Mouse (Mus musculus) kidney, postnatal 0 days (tissue): ENCODE data around the gene Xylt1. TPM values are rescaled to one million over a fixed set of nuclear protein-coding genes. Genes with fewer than 3 reads are reported as not detected.

Source experiments
- ATAC-seq: fragments of 200-750 bp; cut with Nextera tagmentation; replicated peaks from 2 replicates; pipeline ENCODE4 v1.8.0; 2017; ENCODE audit warnings: low read depth, moderate number of reproducible peaks, moderate TSS enrichment, moderate library complexity; ENCODE audit not compliant: low FRiP score
- DNase-seq: peaks from one replicate; pipeline ENCODE4 v3.0.0-alpha.2; 2016; ENCODE audit warnings: low spot score
- H3K27ac ChIP-seq: fragments of 300-500 bp; sonication (generic); 2 replicates; pipeline ENCODE4 v1.5.1; 2014; ENCODE audit warnings: mild to moderate bottlenecking
- H3K27me3 ChIP-seq: fragments of 300-500 bp; sonication (generic); 2 replicates; pipeline ENCODE4 v1.6.1; 2014; ENCODE audit warnings: low read length, mixed read lengths; ENCODE audit not compliant: insufficient read depth
- H3K36me3 ChIP-seq: fragments of 300-500 bp; sonication (generic); 2 replicates; pipeline ENCODE4 v1.6.1; 2014; ENCODE audit warnings: low read length, mixed read lengths; ENCODE audit not compliant: insufficient read depth
- H3K4me1 ChIP-seq: fragments of 300-500 bp; sonication (generic); replicated peaks from 2 replicates; pipeline ENCODE4 v1.6.1; 2014; ENCODE audit warnings: antibody characterized with exemption, low read length, mixed read lengths; ENCODE audit not compliant: insufficient read depth
- H3K4me2 ChIP-seq: fragments of 300-500 bp; sonication (generic); 2 replicates; pipeline ENCODE4 v1.6.1; 2014; ENCODE audit warnings: mild to moderate bottlenecking, low read length, moderate library complexity, mixed read lengths
- H3K4me3 ChIP-seq: fragments of 300-500 bp; sonication (generic); replicated peaks from 2 replicates; pipeline ENCODE4 v1.5.1; 2014; ENCODE audit warnings: low read depth, low read length
- H3K9ac ChIP-seq: fragments of 300-500 bp; sonication (generic); 2 replicates; pipeline ENCODE4 v1.6.1; 2014; ENCODE audit warnings: low read depth, low read length
- H3K9me3 ChIP-seq: fragments of 300-500 bp; sonication (generic); replicated peaks from 2 replicates; pipeline ENCODE4 v1.6.1; 2016; ENCODE audit warnings: low read length, inconsistent platforms, mixed read lengths
- CTCF ChIP-seq: IDR thresholded peaks from 2 replicates; pipeline ENCODE4 v1.5.1; 2016; ENCODE audit warnings: antibody characterized with exemption, low read depth, mild to moderate bottlenecking, moderate library complexity
- WGBS: fragments of 180-500 bp; shearing (Covaris S2); extraction: QIAGEN DNeasy Blood & Tissue Kit; methylation state at CpG from one replicate; pipeline ENCODE4 v1.1.7; 2014; 5-methylcytosine and 5-hydroxymethylcytosine counted together
- polyA plus RNA-seq: library from polyadenylated mRNA; unstranded; fragments of >200 nt; fragmentation: Nextera tagmentation; extraction: Ambion mirVana; gene quantifications from 2 replicates; pipeline ENCODE4 v1.2.1, GENCODE M21; 2015

The Xylt1 gene
- polyA plus RNA-seq, 1 experiment from 2014 or later = 1.7 TPM

DNA sequence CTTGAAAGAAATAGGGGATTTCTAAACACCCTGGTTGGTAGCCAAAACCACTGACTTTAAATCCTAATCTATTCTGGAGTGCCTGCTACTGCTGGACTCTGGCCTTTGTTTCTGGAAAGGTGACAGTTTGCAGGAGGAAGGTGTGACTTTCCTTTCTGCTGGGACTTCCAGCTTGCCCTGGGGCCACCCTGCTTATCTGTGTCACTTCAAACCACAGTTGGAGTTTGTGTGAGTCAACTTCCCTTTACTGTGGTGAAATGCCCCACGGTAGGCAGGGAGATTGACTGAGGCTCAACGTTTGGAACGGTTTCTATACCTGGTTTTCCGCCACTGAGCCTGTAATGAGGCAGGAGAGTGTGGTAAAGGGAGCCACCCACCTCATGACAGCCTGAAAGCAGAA is 13.2 kb downstream of the Xylt1 start:
- no peak for TF ChIP-seq CTCF
- Histone ChIP-seq H3K27me3 (no peaks in the 10 kb centered on the region), H3K27ac (no peak overlapping the region), H3K9me3 (no peaks in the 10 kb centered on the region), H3K4me3 (no peak overlapping the region), H3K9ac (no peak overlapping the region), H3K36me3 (no peaks in the 10 kb centered on the region), H3K4me2 (no peak overlapping the region), H3K4me1 (no peaks in the 10 kb centered on the region)
- 66% methylated on average over 4 of the region's 4 CpGs for WGBS
- no peak for ATAC-seq
- no peak for DNase-seq

DNA sequence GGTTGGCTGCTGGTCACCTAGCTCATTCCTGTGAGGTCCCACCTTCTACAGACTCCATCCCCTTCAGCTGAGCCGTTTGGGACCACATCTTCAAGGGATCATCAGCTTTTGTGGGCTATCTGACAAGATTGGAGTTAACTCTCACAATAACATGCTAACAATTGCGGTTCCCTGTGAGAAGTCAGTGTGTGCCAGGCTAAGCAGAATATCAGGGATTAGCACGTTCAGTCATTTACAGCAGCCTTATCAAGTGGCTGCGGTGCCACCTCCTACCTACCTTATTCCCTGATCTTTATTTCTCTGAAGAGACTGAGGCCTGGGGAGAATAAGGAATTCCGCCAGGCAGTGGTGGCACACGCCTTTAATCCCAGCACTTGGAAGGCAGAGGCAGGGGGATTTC is 13.6 kb downstream of the Xylt1 start:
- no peak overlapping the region for H3K9ac ChIP-seq
- ATAC-seq = no peak
- no peak overlapping the region for H3K4me2 ChIP-seq
- H3K27ac ChIP-seq = no peak overlapping the region
- no peak for DNase-seq
- H3K4me1 ChIP-seq = no peaks in the 10 kb centered on the region
- no peak for TF ChIP-seq CTCF
- no peaks in the 10 kb centered on the region for H3K9me3 ChIP-seq
- no peaks in the 10 kb centered on the region for H3K27me3 ChIP-seq
- no peaks in the 10 kb centered on the region for H3K36me3 ChIP-seq
- 82% methylated on average over 6 of the region's 6 CpGs for WGBS
- no peak overlapping the region for H3K4me3 ChIP-seq

DNA sequence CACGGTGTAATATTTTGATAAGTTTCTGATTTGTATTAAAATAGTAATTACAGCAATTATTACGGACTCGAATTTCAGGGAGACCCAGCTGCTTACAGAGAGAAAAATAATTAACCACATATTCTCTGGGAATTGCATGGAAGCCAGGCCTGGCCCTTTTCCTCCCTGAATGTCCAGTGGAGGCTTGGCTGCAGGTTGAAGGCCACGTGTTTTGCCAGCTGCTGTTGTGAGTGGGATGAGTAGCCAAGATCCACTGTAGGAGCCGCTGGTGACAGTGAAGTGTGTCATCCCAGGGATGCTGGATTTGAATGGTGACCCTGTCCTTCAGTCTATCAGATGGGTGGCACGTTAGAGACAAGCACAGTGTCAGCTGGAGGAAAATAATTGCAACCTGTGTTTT is 14.7 kb downstream of the Xylt1 start:
- WGBS = 50% methylated on average over 6 of the region's 6 CpGs
- Histone ChIP-seq H3K36me3 (no peaks in the 10 kb centered on the region), H3K4me3 (no peak overlapping the region), H3K27ac (no peak overlapping the region), H3K9ac (no peak overlapping the region), H3K9me3 (no peaks in the 10 kb centered on the region), H3K4me1 (no peaks in the 10 kb centered on the region), H3K4me2 (no peak overlapping the region), H3K27me3 (no peaks in the 10 kb centered on the region)
- no peak for ATAC-seq
- TF ChIP-seq CTCF = no peak
- DNase-seq = no peak

DNA sequence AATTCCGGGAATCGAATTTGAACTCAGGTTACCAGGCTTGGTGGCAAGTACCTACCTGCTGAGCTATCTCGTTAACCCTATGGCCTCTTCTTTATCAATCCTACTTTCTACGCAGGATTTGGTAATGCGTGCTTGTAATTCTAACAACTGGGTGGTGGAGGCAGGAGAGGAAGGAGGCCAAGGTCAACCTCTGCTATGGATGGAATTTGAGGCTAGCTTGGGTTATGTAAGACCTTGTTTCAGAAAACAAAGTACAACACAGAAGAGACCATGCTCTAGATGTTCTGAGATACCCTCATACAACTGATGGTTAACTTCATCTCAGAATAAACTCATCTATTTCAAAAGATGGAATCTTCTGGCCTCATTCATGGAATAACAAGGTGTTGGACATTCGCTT is 17.1 kb downstream of the Xylt1 start:
- no peak overlapping the region for H3K27ac ChIP-seq
- no peaks in the 10 kb centered on the region for H3K9me3 ChIP-seq
- ATAC-seq (no peak), DNase-seq (no peak)
- H3K9ac ChIP-seq = no peak overlapping the region
- no peaks in the 10 kb centered on the region for H3K4me1 ChIP-seq
- no peaks in the 10 kb centered on the region for H3K27me3 ChIP-seq
- no peaks in the 10 kb centered on the region for H3K36me3 ChIP-seq
- TF ChIP-seq CTCF = no peak
- no peak overlapping the region for H3K4me3 ChIP-seq
- WGBS = 96% methylated on average over 6 of the region's 6 CpGs
- no peak overlapping the region for H3K4me2 ChIP-seq

- 89% methylated on average over 5 of the region's 5 CpGs for WGBS
Observed at GRCm38 (mm10) chr7:117399971-117400370, 19.2 kb downstream of the Xylt1 start.

DNA sequence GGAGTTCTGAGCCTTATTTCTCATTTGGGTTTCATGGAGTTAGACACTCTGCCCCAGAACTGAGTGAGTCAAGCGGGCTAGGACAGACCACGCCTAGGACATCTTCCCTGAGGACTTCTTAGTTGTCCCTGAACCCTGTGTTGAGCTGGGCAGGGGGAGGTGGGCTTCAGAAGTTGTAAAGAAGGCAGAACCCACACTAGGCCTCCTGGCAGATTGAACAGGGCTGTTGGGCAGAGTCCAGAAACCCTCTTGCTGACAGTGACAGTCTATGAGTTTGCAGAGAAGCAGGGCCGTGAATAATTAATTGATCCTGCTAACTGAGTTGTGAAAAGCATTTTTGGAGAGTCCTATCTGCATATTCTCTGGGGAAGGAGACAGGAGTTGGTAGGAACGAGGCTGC is 20.8 kb downstream of the Xylt1 start:
- ATAC-seq (peak; percentile 71; the same call in 1 of the 2 replicates), DNase-seq (no peak)
- Histone ChIP-seq H3K9me3 (no peaks in the 10 kb centered on the region), H3K9ac (no peak overlapping the region), H3K4me3 (no peak overlapping the region), H3K27me3 (no peaks in the 10 kb centered on the region), H3K27ac (0 out of 2 replicates have a peak overlapping the region, but pooled peaks have one; percentile 19), H3K36me3 (no peaks in the 10 kb centered on the region), H3K4me1 (no peaks in the 10 kb centered on the region), H3K4me2 (no peak overlapping the region)
- no peak for TF ChIP-seq CTCF
- 64% methylated on average over 4 of the region's 4 CpGs for WGBS

More at GRCm38 (mm10) chr7:117399971-117400370, 19.2 kb downstream of the Xylt1 start:
- no peak for DNase-seq
- Histone ChIP-seq H3K9me3 (no peaks in the 10 kb centered on the region), H3K9ac (no peak overlapping the region), H3K36me3 (no peaks in the 10 kb centered on the region), H3K4me1 (no peaks in the 10 kb centered on the region), H3K27ac (no peak overlapping the region), H3K27me3 (no peaks in the 10 kb centered on the region), H3K4me2 (no peak overlapping the region), H3K4me3 (no peak overlapping the region)
- TF ChIP-seq CTCF = no peak
- ATAC-seq = no peak

DNA sequence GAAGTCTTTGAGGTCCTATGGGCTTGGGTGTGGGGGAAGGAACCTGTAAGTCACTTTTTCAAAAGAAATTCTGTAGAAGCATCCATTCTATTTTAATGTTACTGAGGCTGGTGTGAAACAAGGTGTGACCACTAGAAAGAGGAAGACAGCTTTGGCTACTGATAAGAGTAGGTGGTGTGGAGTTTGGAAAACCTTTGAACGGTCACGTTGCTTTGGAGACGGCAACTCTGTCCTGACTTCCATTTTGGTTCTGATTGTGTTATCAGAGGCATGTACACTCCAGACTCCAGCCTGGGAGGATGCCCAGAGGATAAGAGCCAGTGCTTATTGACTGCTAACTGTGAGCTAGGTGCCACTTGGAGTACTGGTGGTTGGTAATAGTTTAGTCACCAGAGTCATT is 25.6 kb downstream of the Xylt1 start:
- no peak for TF ChIP-seq CTCF
- H3K27ac ChIP-seq = no peak overlapping the region
- H3K9ac ChIP-seq = no peak overlapping the region
- H3K4me2 ChIP-seq = no peak overlapping the region
- no peak overlapping the region for H3K4me3 ChIP-seq
- H3K9me3 ChIP-seq = no peaks in the 10 kb centered on the region
- no peaks in the 10 kb centered on the region for H3K36me3 ChIP-seq
- ATAC-seq = no peak
- no peak for DNase-seq
- WGBS = 83% methylated on average over 3 of the region's 3 CpGs
- no peaks in the 10 kb centered on the region for H3K4me1 ChIP-seq
- H3K27me3 ChIP-seq = no peaks in the 10 kb centered on the region
